Mouse (Mus musculus) lung, postnatal 0 days (tissue): ENCODE data around the gene Angpt4. TPM values are rescaled to one million over a fixed set of nuclear protein-coding genes. Genes with fewer than 3 reads are reported as not detected.

Experiments used
- ATAC-seq: fragments of 200-750 bp; cut with Nextera tagmentation; 2 replicates; pipeline ENCODE4 v1.8.0; 2017; ENCODE audit warnings: moderate library complexity
- DNase-seq: peaks from one replicate; pipeline ENCODE4 v3.0.0-alpha.2; 2016; ENCODE audit warnings: low spot score
- H3K27ac ChIP-seq: fragments of 300-500 bp; sonication (generic); 2 replicates; pipeline ENCODE4 v1.5.1; 2014; ENCODE audit warnings: antibody characterized with exemption, mild to moderate bottlenecking, low read length, mixed read lengths
- H3K27me3 ChIP-seq: fragments of 300-500 bp; sonication (generic); replicated peaks from 2 replicates; pipeline ENCODE4 v1.6.1; 2014; ENCODE audit warnings: low read length, mixed read lengths; ENCODE audit not compliant: insufficient read depth
- H3K36me3 ChIP-seq: fragments of 300-500 bp; sonication (generic); 2 replicates; pipeline ENCODE4 v1.6.1; 2014; ENCODE audit warnings: low read length, mixed read lengths; ENCODE audit not compliant: insufficient read depth
- H3K4me1 ChIP-seq: fragments of 300-500 bp; sonication (generic); 2 replicates; pipeline ENCODE4 v1.6.1; 2014; ENCODE audit warnings: antibody characterized with exemption, low read depth, low read length, mixed read lengths; ENCODE audit not compliant: insufficient read depth
- H3K4me2 ChIP-seq: fragments of 300-500 bp; sonication (generic); replicated peaks from 2 replicates; pipeline ENCODE4 v1.6.1; 2014; ENCODE audit warnings: low read depth, mild to moderate bottlenecking, low read length, moderate library complexity, mixed read lengths
- H3K4me3 ChIP-seq: fragments of 300-500 bp; sonication (generic); 2 replicates; pipeline ENCODE4 v1.5.1; 2014; ENCODE audit warnings: low read depth, low read length
- H3K9ac ChIP-seq: fragments of 300-500 bp; sonication (generic); replicated peaks from 2 replicates; pipeline ENCODE4 v1.6.1; 2014; ENCODE audit warnings: low read depth, mild to moderate bottlenecking
- H3K9me3 ChIP-seq: fragments of 300-500 bp; sonication (generic); 2 replicates; pipeline ENCODE4 v1.6.1; 2016; ENCODE audit warnings: low read length, mixed read lengths
- CTCF ChIP-seq: IDR thresholded peaks from 2 replicates; pipeline ENCODE4 v1.5.1; 2016; ENCODE audit warnings: antibody characterized with exemption, mild to moderate bottlenecking
- EP300 ChIP-seq: IDR thresholded peaks from 2 replicates; pipeline ENCODE4 v1.6.1; 2016; ENCODE audit warnings: antibody characterized with exemption, mild to moderate bottlenecking, control low read depth
- WGBS: fragments of 180-500 bp; shearing (Covaris S2); extraction: QIAGEN DNeasy Blood & Tissue Kit; methylation state at CpG from one replicate; pipeline ENCODE4 v1.1.7; 2014; 5-methylcytosine and 5-hydroxymethylcytosine counted together
- polyA plus RNA-seq: library from polyadenylated mRNA; unstranded; fragments of >200 nt; fragmentation: Nextera tagmentation; extraction: Ambion mirVana; gene quantifications from 2 replicates; pipeline ENCODE4 v1.2.1, GENCODE M21; 2015

Angpt4 gene
- polyA plus RNA-seq, 1 experiment from 2014 or later: 0.13 TPM

DNA sequence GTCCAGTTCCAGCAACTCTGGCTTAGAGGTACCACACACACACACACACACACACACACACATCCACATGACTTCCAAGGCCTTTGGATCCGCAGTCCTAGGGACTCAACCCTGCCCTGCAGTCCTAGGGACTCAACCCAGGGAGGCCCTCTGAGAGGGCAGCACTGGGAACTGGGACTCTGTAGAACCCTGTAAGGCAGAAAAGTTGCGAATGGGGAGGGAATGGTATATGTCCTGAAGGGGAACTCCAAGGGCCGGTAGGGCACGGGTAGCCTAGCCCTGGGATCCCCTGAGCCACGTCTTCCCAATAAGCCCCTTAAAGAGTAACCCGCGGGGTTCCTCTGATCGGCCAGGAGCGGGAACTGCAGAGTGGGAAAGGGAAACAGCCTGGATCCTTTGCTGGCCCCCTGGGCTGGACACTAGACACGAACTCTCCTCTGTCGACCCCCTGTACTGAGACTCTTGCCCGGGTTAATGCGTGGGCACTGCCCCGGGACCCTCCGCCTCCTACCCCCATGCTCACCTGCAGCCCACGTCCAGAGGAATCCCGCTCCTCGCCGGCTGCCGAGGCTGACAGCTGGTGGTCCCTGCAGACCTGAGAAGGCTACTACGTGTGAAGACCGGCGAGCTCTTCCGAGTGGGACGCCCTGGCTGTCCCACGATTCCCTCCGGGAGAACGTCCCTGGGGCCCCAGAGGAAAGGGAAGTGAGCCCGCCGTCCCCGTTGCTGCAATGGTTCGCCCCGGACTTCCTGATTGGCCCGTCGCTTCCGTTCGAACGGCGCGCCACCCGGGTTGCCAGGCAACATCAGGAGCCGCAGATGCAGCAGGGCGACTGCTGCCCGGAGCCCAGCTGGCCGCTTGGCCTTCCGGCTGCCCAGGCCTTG lies 68.7 kb downstream of the Angpt4 start, which contains the start of gene Fam110a:
Gene Fam110a, minus strand, starts transcription at position 750 of the 885 bp plus-strand sequence.
- peaks cover 24% of the 10 kb centered on the region; the same call in 1 of the 2 replicates for H3K4me1 ChIP-seq
- H3K36me3 ChIP-seq: no peaks in the 10 kb centered on the region
- peak within 1 kb of the TSS; percentile 77 for H3K27ac ChIP-seq
- no peaks in the 10 kb centered on the region for H3K9me3 ChIP-seq
- WGBS: under 1% methylated on average over 44 of the region's 46 CpGs
- DNase-seq (peak; percentile 96), ATAC-seq (peak; percentile 95)
- H3K4me2 ChIP-seq: peak within 1 kb of the TSS; percentile 90
- H3K9ac ChIP-seq: peak within 1 kb of the TSS; percentile 59
- no peak for TF ChIP-seq CTCF
- peak; percentile 73 for TF ChIP-seq EP300
- no peaks in the 10 kb centered on the region for H3K27me3 ChIP-seq
- H3K4me3 ChIP-seq: peak within 1 kb of the TSS; percentile 61

DNA sequence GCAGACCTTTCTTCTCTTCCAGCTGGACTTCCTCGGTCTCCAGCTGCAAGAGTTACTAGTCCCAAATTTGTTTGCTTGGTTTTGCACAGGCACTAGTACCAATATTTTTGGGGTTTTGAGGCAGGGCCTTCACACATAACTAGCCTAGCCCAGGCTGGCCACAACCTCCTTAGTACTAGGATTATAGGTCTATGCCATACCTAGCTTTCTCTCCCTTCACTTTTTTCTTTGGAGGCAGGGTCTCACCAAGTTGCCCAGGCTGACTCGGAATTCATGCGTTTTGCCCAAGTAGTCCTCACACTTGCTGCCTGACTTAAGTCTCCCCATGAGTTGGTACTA lies 69.3 kb downstream of the Angpt4 start:
- Histone ChIP-seq H3K9ac (no peak overlapping the region), H3K4me1 (peaks cover 23% of the 10 kb centered on the region; the same call in 1 of the 2 replicates), H3K4me2 (peak overlapping the region; percentile 90), H3K27ac (0 out of 2 replicates have a peak overlapping the region, but pooled peaks have one; percentile 28), H3K9me3 (no peaks in the 10 kb centered on the region), H3K36me3 (no peaks in the 10 kb centered on the region), H3K27me3 (no peaks in the 10 kb centered on the region), H3K4me3 (peak overlapping the region; percentile 61; the same call in 1 of the 2 replicates)
- DNase-seq (no peak), ATAC-seq (no peak)
- WGBS: 31% methylated on average over 3 of the region's 3 CpGs
- TF ChIP-seq EP300: no peak

DNA sequence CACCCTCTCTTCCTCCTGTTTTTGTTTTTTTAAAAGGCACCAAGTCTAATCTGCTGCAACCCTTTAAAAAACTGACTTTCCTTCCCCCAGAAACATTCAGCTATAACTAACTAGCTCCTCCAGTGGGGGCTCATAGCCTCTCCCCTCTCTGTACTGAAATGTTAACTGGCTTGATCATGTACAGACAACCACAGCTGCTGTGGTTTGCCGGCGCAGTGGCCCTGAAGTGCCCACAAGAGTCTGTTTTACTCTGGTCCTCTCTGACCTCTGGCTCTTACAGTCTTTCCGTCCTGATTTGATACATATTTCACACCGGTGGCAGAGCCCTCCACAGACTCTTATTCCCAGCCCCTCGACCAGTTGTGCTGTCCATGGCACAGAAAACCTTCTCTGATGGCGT lies 70.3 kb downstream of the Angpt4 start:
- Histone ChIP-seq H3K27ac (no peak overlapping the region), H3K9me3 (no peaks in the 10 kb centered on the region), H3K4me3 (no peak overlapping the region), H3K4me1 (peaks cover 23% of the 10 kb centered on the region; the same call in 1 of the 2 replicates), H3K27me3 (no peaks in the 10 kb centered on the region), H3K4me2 (no peak overlapping the region), H3K9ac (no peak overlapping the region), H3K36me3 (no peaks in the 10 kb centered on the region)
- DNase-seq (no peak), ATAC-seq (no peak)
- WGBS: 55% methylated on average over 6 of the region's 6 CpGs
- no peak for TF ChIP-seq EP300
- TF ChIP-seq CTCF: no peak

GRCm38 (mm10) chr2:151982476-151982875 lies 71.5 kb downstream of the Angpt4 start:
- no peak for ATAC-seq
- no peak for TF ChIP-seq CTCF
- no peak for TF ChIP-seq EP300

GRCm38 (mm10) chr2:151984019-151984418 lies 73.0 kb downstream of the Angpt4 start:
- Histone ChIP-seq H3K9me3 (no peaks in the 10 kb centered on the region), H3K27ac (no peak overlapping the region), H3K4me3 (no peak overlapping the region), H3K27me3 (no peaks in the 10 kb centered on the region), H3K4me2 (no peak overlapping the region), H3K9ac (no peak overlapping the region), H3K4me1 (peaks cover 12% of the 10 kb centered on the region; the same call in 1 of the 2 replicates), H3K36me3 (no peaks in the 10 kb centered on the region)
- DNase-seq: no peak
- TF ChIP-seq EP300: no peak
- no peak for TF ChIP-seq CTCF
- WGBS: 62% methylated on average over 9 of the region's 9 CpGs
- no peak for ATAC-seq

More at GRCm38 (mm10) chr2:151982476-151982875, 71.5 kb downstream of the Angpt4 start:
- H3K9ac ChIP-seq: no peak overlapping the region
- no peaks in the 10 kb centered on the region for H3K27me3 ChIP-seq
- H3K9me3 ChIP-seq: no peaks in the 10 kb centered on the region
- no peak for DNase-seq
- no peaks in the 10 kb centered on the region for H3K36me3 ChIP-seq
- peaks cover 21% of the 10 kb centered on the region; the same call in 1 of the 2 replicates for H3K4me1 ChIP-seq
- H3K4me2 ChIP-seq: no peak overlapping the region
- no peak overlapping the region for H3K27ac ChIP-seq
- no peak overlapping the region for H3K4me3 ChIP-seq

DNA sequence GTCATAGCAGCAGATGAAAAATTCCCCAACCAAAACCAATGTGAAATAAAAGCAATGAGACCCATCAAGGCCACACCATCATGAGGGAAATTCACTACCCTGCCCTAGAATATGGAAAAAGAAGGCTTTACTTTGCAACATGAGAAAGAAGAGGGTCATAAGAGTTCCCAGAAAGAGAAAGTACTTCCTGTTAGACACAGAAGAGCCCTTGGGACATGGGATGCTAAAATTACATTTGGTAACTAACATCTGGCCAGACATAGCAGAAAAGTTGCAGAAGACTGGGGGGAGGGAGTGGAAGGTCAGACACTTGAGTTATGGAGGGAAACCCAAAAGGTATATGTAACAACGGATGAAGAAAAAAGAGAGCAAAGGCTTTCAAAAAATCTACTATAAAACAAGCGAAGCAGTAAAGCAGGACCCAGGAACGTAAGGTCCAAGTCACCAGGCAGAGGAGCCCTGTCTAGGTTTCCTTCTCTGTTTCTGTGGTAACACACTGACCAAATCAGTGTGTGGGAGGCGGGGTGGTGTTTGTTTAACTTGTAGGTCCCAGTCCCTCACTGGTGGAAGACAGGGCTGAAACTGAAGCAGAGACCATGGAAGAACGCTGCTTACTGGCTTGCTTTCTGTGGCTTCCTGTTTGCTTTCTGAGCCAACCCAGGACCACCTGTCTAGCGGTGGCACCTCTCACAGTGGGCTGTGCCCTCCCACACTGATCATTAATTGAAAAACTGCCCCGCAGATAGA lies 74.6 kb downstream of the Angpt4 start:
- no peak overlapping the region for H3K4me2 ChIP-seq
- ATAC-seq (no peak), DNase-seq (no peak)
- H3K9me3 ChIP-seq: no peaks in the 10 kb centered on the region
- H3K4me1 ChIP-seq: peaks cover 2% of the 10 kb centered on the region; the same call in 1 of the 2 replicates
- H3K4me3 ChIP-seq: no peak overlapping the region
- H3K27ac ChIP-seq: no peak overlapping the region
- 47% methylated on average over 7 of the region's 7 CpGs for WGBS
- H3K27me3 ChIP-seq: no peaks in the 10 kb centered on the region
- no peaks in the 10 kb centered on the region for H3K36me3 ChIP-seq
- H3K9ac ChIP-seq: no peak overlapping the region
- TF ChIP-seq CTCF: no peak
- TF ChIP-seq EP300: no peak
